Comparison of ENCODE assay signal across 9 mouse cellular contexts in genomic region chr6:55399910-55400309, GRCm38 (mm10). TPM values are rescaled to one million over a fixed set of nuclear protein-coding genes. Genes with fewer than 3 reads are reported as not detected.
A peak's percentile ranks its signal among the peaks of the same experiment; 100 is the strongest.
DNase-seq lines count a peak whose midpoint lies in the region; ATAC-seq lines count a peak whose summit lies in the region.
"Had no signal": no experiment of that assay in that cellular context is flagged by ENCODE, and none has a peak within 500 bp of the region (broad histone marks: within the 10 kb centered on the region; RNA-seq: fewer than 3 reads in every experiment).

No protein-coding gene starts in this region.

- H3K4me3 ChIP-seq in neural tube, embryonic 14.5 days (ENCODE audit: low read depth, low read length): no peak overlapping the region
- H3K4me3 ChIP-seq in intestine, embryonic 15.5 days (replicated peaks): no peak overlapping the region

- WGBS in neural tube, embryonic 14.5 days: 33% methylated on average over 5 of the region's 5 CpGs
- 81% methylated on average over 5 of the region's 5 CpGs for WGBS in intestine, embryonic 15.5 days

- H3K9me3 ChIP-seq in neural tube, embryonic 14.5 days (ENCODE audit: control insufficient read depth, low read length): no peaks in the 10 kb centered on the region
- no peaks in the 10 kb centered on the region for H3K9me3 ChIP-seq in intestine, embryonic 15.5 days

- no peaks in the 10 kb centered on the region for H3K36me3 ChIP-seq in neural tube, embryonic 14.5 days (ENCODE audit: control insufficient read depth, insufficient read depth, low read length)
- H3K36me3 ChIP-seq in intestine, embryonic 15.5 days: no peaks in the 10 kb centered on the region

- no peaks in the 10 kb centered on the region for H3K27me3 ChIP-seq in neural tube, embryonic 14.5 days (ENCODE audit: control insufficient read depth, insufficient read depth, low read length)
- 0 out of 2 replicates have a peak, but pooled peaks cover 3% of the 10 kb centered on the region for H3K27me3 ChIP-seq in intestine, embryonic 15.5 days (replicated peaks)

- H3K27ac ChIP-seq in neural tube, embryonic 14.5 days (ENCODE audit: low read depth, low read length): no peak overlapping the region
- no peak overlapping the region for H3K27ac ChIP-seq in intestine, embryonic 15.5 days

- peak; percentile 20 for ATAC-seq in neural tube, embryonic 14.5 days (ENCODE audit: low read depth)
- no peak for ATAC-seq in intestine, embryonic 15.5 days

- H3K4me2 ChIP-seq in neural tube, embryonic 14.5 days (ENCODE audit: low read depth, low read length): no peak overlapping the region
- H3K4me2 ChIP-seq in intestine, embryonic 15.5 days (replicated peaks): no peak overlapping the region

- peaks cover 10% of the 10 kb centered on the region; the same call in 1 of the 2 replicates for H3K4me1 ChIP-seq in neural tube, embryonic 14.5 days (ENCODE audit: control insufficient read depth, insufficient read depth, low read length)
- H3K4me1 ChIP-seq in intestine, embryonic 15.5 days (replicated peaks): peaks cover 12% of the 10 kb centered on the region

- DNase-seq in heart, adult 18-20 months: peak; percentile 56 to 65
- no peak for DNase-seq in heart, adult 8-10 months (ENCODE audit: low spot score)
- DNase-seq in MN1 (ENCODE audit: low spot score): peak; percentile 81
- peak; percentile 96 for DNase-seq in cerebellum, adult 11-12 months
- DNase-seq in kidney, postnatal 36 days: peak; percentile 74 to 86
- no peak for DNase-seq in spleen, postnatal 4 days (ENCODE audit: low spot score in 2 of 2)

- H3K9ac ChIP-seq in neural tube, embryonic 14.5 days (replicated peaks; ENCODE audit: low read depth, low read length): no peak overlapping the region
- H3K9ac ChIP-seq in intestine, embryonic 15.5 days: no peak overlapping the region

RNA-seq across cellular contexts. Expression of gene Ghrhr, which starts 23.8 kb away (rescaled TPM):
- not detected for total RNA-seq in heart, adult 18-20 months (2021)
- not detected for total RNA-seq in heart, adult 8-10 months (2022)
- polyA plus RNA-seq in neural tube, embryonic 14.5 days (2014; fragmentation: Nextera tagmentation; extraction: Ambion mirVana): not detected in 2 replicates
- polyA plus RNA-seq in intestine, embryonic 15.5 days (2015; fragmentation: Nextera tagmentation; extraction: Ambion mirVana): 0.23 and 0.34 TPM in 2 replicates
- polyA plus RNA-seq: embryonic facial prominence, embryonic 11.5 days had no signal

RNA-seq across cellular contexts. Expression of gene Adcyap1r1, which starts 51.9 kb away (rescaled TPM):
- total RNA-seq in heart, adult 18-20 months (2021): 1 to 10 TPM; 4.9 to 6.1 TPM
- 1 to 10 TPM; 5.1 to 5.8 (median 5.4) TPM for total RNA-seq in heart, adult 8-10 months (2022)
- polyA plus RNA-seq in neural tube, embryonic 14.5 days (2014; fragmentation: Nextera tagmentation; extraction: Ambion mirVana): 70.7 and 79.3 TPM in 2 replicates
- 5.2 and 5.4 TPM in 2 replicates for polyA plus RNA-seq in intestine, embryonic 15.5 days (2015; fragmentation: Nextera tagmentation; extraction: Ambion mirVana)

Comparison
In these comparisons a context has a peak if more than half of its experiments do, and no peak if none do; other contexts are left out.
1. DNase-seq: peak in heart, adult 18-20 months (2 of 2), MN1 (single experiment), cerebellum, adult 11-12 months (single experiment) and kidney, postnatal 36 days (2 of 2); none in heart, adult 8-10 months (single experiment) and spleen, postnatal 4 days (0 of 2).